Mouse (Mus musculus) bone marrow macrophage, adult 2 months (primary cell): ENCODE measurements around the gene Baiap2l1. TPM values are rescaled to one million over a fixed set of nuclear protein-coding genes. Genes with fewer than 3 reads are reported as not detected.
A peak's percentile ranks its signal among the peaks of the same experiment; 100 is the strongest.
"Not testable (repeated sequence)": the region's sequence is repeated elsewhere in the genome, so short reads cannot be mapped to it uniquely, and the experiment has no call there.

Source experiments
- H3K27ac ChIP-seq: 2 replicates; pipeline ENCODE4 v1.5.1; 2012; ENCODE audit warnings: low read depth, low read length; ENCODE audit not compliant: insufficient read depth
- H3K4me1 ChIP-seq: 2 replicates; pipeline ENCODE4 v1.6.1; 2012; ENCODE audit warnings: low read length; ENCODE audit not compliant: control insufficient read depth, insufficient read depth
- H3K4me3 ChIP-seq: 2 replicates; pipeline ENCODE4 v1.5.1; 2012; ENCODE audit warnings: mild to moderate bottlenecking, low read length, moderate library complexity; ENCODE audit not compliant: insufficient read depth
- CTCF ChIP-seq: IDR thresholded peaks from 2 replicates; pipeline ENCODE4 v1.5.1; 2012; ENCODE audit warnings: low read depth, mild to moderate bottlenecking, low read length, moderate library complexity
- POLR2A ChIP-seq: IDR thresholded peaks from 2 replicates; pipeline ENCODE4 v1.6.1; 2012; ENCODE audit warnings: mild to moderate bottlenecking, low read depth, low read length, borderline replicate concordance
- polyA plus RNA-seq: library from polyadenylated mRNA; stranded (reverse); fragments of >200 nt; gene quantifications from 2 replicates; pipeline ENCODE4 v1.2.4, GENCODE M21; 2012; ENCODE audit not compliant: missing spikeins, insufficient read depth, insufficient read length

The Baiap2l1 gene
- polyA plus RNA-seq, 1 experiment = not detected

DNA sequence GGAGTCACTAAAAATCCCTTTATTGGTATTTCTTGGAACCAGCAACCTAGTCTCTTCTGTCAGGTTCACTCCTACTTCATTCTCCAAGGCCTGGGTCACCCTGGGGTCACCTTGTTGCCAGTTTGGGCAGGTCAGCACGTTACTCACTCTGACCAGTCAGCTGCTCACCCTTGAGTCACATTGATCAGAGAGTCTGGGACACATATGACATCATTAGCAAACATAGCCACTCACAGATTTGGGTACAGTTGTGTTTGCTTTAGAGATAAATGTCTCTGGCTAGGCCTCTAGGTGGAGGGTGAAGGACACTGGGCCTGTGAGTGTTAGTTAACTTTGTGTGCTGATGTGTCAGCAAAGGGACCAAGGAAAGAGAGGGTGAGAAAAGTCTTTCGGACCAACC lies 14.3 kb upstream of the Baiap2l1 start:
- Histone ChIP-seq H3K4me3 (no peak overlapping the region), H3K4me1 (no peaks in the 10 kb centered on the region), H3K27ac (no peak overlapping the region)
- TF ChIP-seq CTCF (no peak), POLR2A (no peak)

DNA sequence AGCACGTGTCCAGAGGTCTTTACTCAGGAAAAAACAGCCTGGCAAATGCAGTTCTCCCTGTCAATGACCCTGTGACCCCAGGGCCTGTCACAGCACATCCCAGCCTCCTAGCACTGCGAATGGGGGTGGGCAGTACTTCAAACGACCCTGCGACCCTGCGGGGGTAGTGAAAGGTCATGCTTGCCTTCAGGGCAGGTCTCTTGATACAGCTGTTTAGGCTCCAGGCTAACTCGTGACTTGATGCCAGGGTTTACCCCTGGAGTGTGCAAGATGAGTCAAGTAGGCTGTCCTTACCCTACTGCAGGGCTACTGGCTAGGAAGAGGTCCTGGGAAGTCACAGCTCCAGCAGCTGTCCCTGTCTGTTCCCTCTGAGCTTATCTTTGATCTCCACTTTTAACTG lies 13.1 kb upstream of the Baiap2l1 start:
- H3K4me3 ChIP-seq = no peak overlapping the region
- H3K4me1 ChIP-seq = no peaks in the 10 kb centered on the region
- no peak overlapping the region for H3K27ac ChIP-seq
- no peak for TF ChIP-seq POLR2A
- no peak for TF ChIP-seq CTCF

DNA sequence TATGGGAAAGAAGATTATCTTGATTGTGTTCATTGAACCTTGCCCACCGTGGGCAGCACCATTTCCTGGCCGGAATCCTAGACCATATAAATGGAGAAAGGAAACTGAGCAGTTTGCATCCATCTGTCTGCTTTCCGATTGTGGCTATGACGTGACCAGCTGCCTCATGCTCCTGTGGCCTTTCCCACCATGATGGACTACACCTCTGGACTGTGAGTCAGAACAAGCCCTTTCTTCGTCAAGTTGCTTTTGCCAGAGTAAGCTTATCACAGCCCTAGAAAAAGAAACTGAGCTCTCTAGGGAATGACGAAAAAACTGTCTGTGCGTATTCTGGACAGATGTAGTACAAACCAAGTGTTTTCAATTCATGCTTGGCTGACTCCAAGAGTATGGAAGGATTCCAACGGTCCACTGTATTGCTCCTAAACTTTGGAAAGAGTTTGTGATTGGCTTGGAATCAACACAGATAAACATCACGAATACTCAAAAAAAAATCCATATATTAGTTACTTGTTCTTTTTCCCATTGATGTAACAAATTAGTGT lies 10.8 kb upstream of the Baiap2l1 start:
- Histone ChIP-seq H3K4me3 (no peak overlapping the region), H3K27ac (no peak overlapping the region), H3K4me1 (no peaks in the 10 kb centered on the region)
- TF ChIP-seq CTCF (no peak), POLR2A (no peak)

DNA sequence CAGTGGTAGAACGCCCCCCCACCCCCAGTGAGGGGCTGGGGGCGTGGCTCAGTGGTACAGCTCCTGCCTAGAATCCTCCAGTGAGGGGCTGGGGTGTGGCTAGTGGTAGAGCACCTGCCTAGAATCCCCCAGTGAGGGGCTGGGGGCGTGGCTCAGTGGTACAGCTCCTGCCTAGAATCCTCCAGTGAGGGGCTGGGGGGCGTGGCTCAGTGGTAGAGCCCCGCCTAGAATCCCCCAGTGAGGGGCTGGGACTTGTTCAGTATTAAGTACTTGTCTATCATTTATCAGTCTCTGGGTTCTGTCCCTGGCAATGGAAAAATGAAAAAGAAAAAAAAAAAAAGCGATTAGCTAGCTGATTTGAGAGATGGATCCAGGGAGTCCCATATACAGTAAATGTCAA lies 8.6 kb upstream of the Baiap2l1 start:
- H3K4me1 ChIP-seq, H3K4me3 ChIP-seq, H3K27ac ChIP-seq: not testable (repeated sequence)

DNA sequence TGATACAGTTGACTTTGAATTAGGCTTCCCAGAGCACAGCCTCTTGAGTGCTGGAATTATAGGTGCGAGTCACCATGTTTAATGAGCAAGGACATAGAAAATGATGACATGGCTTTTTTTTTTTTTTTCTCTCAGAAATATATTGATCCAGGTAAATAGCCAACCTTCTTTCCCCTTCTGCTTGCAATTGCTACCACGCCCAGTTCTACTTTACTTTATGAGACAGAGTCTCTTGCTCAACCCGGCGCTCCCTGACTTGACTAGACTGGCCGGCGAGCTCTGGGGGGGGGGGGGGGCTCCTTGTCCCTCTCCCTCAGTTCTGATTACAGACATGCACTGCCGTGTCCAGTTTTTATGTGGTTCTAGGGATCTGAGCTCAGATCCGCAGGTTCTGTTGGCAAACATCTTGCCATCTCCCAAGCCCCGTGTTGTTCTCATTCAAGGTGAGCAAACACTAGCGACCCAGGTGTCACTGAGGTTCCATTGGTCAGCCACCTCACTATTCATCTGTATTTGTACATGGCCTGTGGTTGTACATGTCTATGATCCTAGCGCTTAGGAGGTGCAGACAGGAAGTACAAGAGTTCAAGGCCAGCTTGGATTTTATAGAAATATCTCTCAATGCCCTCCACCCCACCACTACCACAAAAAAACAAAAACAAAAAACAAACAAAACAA lies 6.9 kb upstream of the Baiap2l1 start:
- H3K4me1 ChIP-seq = no peaks in the 10 kb centered on the region
- H3K4me3 ChIP-seq = no peak overlapping the region
- no peak overlapping the region for H3K27ac ChIP-seq
- no peak for TF ChIP-seq POLR2A
- no peak for TF ChIP-seq CTCF

DNA sequence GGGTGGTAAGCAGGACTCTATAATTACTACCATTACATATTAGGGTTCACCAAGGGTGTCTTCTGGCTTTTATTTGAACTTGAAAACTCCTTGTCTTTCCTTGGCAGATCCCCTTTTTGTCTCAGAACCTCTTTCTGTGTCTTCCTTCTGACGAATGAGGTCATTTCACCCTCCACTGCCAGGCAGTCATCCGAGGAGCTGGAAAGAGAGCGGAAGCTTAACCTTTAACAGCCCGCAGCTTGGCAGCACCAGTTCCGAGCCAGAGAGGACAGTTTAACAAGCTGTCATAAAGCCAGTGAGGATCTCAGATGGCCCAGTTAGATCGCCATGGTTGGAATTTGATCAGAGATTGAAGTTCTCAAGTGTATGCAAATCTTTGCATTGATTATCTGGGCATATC lies 2.4 kb upstream of the Baiap2l1 start:
- H3K4me1 ChIP-seq = 0 out of 2 replicates have a peak, but pooled peaks cover 3% of the 10 kb centered on the region
- TF ChIP-seq POLR2A (no peak), CTCF (no peak)
- H3K4me3 ChIP-seq = no peak overlapping the region
- no peak overlapping the region for H3K27ac ChIP-seq

DNA sequence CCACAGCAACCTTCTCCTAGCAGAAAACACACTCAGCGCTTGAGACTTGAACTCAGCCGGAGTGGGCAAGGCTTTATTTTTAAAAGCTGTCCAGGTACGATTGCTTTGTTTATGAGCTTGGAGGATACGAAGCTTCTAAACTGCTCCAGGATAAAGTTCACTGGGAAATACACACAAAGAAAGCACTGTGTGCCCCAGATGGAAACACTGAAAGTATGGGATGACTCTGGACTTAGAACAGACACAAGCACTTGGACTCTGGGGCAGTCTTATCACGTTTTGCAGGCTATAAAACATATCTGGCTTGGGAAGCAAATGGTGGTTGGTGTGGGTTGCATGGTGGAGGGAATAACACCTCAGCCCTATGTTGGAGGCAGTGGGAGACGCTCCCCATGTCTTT lies 2.0 kb upstream of the Baiap2l1 start:
- 0 out of 2 replicates have a peak, but pooled peaks cover 3% of the 10 kb centered on the region for H3K4me1 ChIP-seq
- no peak overlapping the region for H3K4me3 ChIP-seq
- TF ChIP-seq CTCF (no peak), POLR2A (no peak)
- no peak overlapping the region for H3K27ac ChIP-seq

DNA sequence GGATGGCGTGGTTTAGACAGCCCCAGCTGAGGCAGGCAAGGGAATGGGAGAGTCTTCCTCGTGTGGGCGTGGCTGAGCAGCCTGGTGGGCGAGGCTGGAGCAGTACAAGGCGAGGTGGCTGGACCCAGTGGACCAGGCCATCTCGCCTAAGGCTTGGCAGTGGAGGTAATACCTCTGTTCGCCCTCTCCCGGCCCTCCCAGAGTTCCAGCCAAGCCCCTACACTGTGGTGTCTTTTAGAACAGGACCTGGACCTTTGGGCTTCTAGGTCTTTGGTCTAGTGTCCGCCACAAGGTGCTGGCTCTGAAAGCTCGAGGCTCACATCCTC lies 643 bp upstream of the Baiap2l1 start:
- H3K27ac ChIP-seq = no peak overlapping the region
- TF ChIP-seq CTCF = no peak
- H3K4me3 ChIP-seq = peak overlapping the region; percentile 49

DNA sequence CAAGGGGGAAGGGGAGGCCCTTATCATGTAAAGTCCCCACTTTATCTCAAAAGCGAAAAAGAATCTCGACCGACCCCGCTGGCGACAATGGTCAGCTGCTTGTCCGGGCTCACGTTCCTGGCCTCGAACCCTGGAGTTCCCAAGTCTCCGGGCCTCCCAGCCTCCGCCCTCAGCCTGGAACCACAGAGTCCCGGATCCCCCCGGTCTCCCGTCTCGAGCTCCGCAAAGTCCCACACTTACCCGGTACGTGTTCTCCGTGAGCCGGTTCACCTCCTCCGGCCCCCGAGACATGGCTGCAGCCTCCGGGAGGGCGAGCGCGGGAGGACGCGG lies 396 bp downstream of the Baiap2l1 start:
- H3K4me3 ChIP-seq = peak overlapping the region; percentile 49
- no peak overlapping the region for H3K27ac ChIP-seq
- H3K4me1 ChIP-seq = 0 out of 2 replicates have a peak, but pooled peaks cover 3% of the 10 kb centered on the region
- TF ChIP-seq CTCF (no peak), POLR2A (no peak)

More for the DNA sequence above, 643 bp upstream of the Baiap2l1 start:
- H3K4me1 ChIP-seq = 0 out of 2 replicates have a peak, but pooled peaks cover 3% of the 10 kb centered on the region

DNA sequence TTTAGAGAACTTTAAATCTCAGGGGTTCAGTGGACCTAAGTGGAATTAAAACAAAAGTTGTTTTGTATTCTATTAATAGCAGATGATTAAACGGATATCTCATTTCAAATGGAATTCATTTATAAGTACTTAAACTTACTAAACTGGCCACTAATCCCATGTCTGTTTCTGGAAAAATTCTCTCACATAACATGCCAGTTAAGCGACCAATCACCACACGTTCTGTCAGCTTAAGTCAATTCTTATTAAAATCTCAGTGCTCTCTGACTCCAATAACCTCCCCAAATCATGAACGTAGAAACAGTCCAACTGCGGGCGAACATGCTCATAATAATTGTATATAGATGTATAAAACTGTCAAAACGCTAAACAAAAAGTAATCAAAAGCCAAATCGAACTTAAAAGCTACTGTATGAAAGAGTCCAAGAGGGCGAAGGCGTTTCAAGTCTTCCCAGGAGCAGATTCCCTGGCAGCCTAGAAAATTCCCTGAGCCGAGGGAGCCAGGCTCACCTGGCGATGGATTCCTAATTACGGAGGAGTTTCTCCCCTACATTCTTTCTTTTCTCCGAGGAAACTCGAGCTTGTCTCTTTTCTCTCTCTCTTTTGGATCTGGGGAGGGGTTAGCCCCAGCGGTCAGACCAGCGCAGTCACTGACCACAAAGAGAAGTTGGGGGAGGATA lies 996 bp downstream of the Baiap2l1 start:
- TF ChIP-seq CTCF = no peak
- TF ChIP-seq POLR2A = no peak
- Histone ChIP-seq H3K4me1 (0 out of 2 replicates have a peak, but pooled peaks cover 3% of the 10 kb centered on the region), H3K27ac (no peak overlapping the region), H3K4me3 (no peak overlapping the region)
